Mouse (Mus musculus): Measurements from ENCODE around the gene Tagln2.

Gene Tagln2

GRCm38 (mm10) chr1:172499765-172500441 lies at the start of gene Tagln2:
Tagln2 (plus strand) TSS chr1:172500047.
- peak; percentile 77 to 82 for DNase-seq (ENCODE audit: low spot score in 2 of 2)

- no peak for DNase-seq (ENCODE audit: low spot score in 2 of 2)
Measured at GRCm38 (mm10) chr1:172450226-172450625, 49.6 kb upstream of the Tagln2 start.

- DNase-seq (ENCODE audit: low spot score in 2 of 2), result no peak
Measured at GRCm38 (mm10) chr1:172450848-172451470, 48.9 kb upstream of the Tagln2 start.

- DNase-seq (ENCODE audit: low spot score in 2 of 2), result no peak
Measured at GRCm38 (mm10) chr1:172452911-172453310, 46.9 kb upstream of the Tagln2 start.

GRCm38 (mm10) chr1:172453810-172454209 lies 46.0 kb upstream of the Tagln2 start:
- DNase-seq (ENCODE audit: low spot score in 2 of 2), result no peak

GRCm38 (mm10) chr1:172455416-172455815 lies 44.4 kb upstream of the Tagln2 start:
- peak; percentile 48 to 52 for DNase-seq (ENCODE audit: low spot score in 2 of 2)

GRCm38 (mm10) chr1:172456001-172456677 lies 43.7 kb upstream of the Tagln2 start:
- peak; percentile 26 to 29 for DNase-seq (ENCODE audit: low spot score in 2 of 2)

- no peak for DNase-seq (ENCODE audit: low spot score in 2 of 2)
Measured at GRCm38 (mm10) chr1:172457196-172457595, 42.7 kb upstream of the Tagln2 start.

- no peak for DNase-seq (ENCODE audit: low spot score in 2 of 2)
Measured at GRCm38 (mm10) chr1:172458041-172458440, 41.8 kb upstream of the Tagln2 start.

GRCm38 (mm10) chr1:172461602-172462001 lies 38.2 kb upstream of the Tagln2 start:
- no peak for DNase-seq (ENCODE audit: low spot score in 2 of 2)

- DNase-seq (ENCODE audit: low spot score in 2 of 2), result no peak
Measured at GRCm38 (mm10) chr1:172462534-172462933, 37.3 kb upstream of the Tagln2 start.

- DNase-seq (ENCODE audit: low spot score in 2 of 2), result no peak
Measured at GRCm38 (mm10) chr1:172463387-172464333, 36.2 kb upstream of the Tagln2 start.

- DNase-seq (ENCODE audit: low spot score in 2 of 2), result no peak
Measured at GRCm38 (mm10) chr1:172468301-172468877, 31.5 kb upstream of the Tagln2 start.

- no peak for DNase-seq (ENCODE audit: low spot score in 2 of 2)
Measured at GRCm38 (mm10) chr1:172469373-172469772, 30.5 kb upstream of the Tagln2 start.

GRCm38 (mm10) chr1:172469810-172470448 lies 29.9 kb upstream of the Tagln2 start:
- DNase-seq (ENCODE audit: low spot score in 2 of 2), result no peak

GRCm38 (mm10) chr1:172472909-172473308 lies 26.9 kb upstream of the Tagln2 start:
- no peak for DNase-seq (ENCODE audit: low spot score in 2 of 2)

GRCm38 (mm10) chr1:172474196-172474595 lies 25.7 kb upstream of the Tagln2 start:
- no peak for DNase-seq (ENCODE audit: low spot score in 2 of 2)

- DNase-seq (ENCODE audit: low spot score in 2 of 2), result peak; percentile 66 to 71
Measured at GRCm38 (mm10) chr1:172475054-172475741, 24.6 kb upstream of the Tagln2 start, which contains the start of gene Slamf9. Slamf9 (plus strand) TSS chr1:172475358.

GRCm38 (mm10) chr1:172478020-172478419 lies 21.8 kb upstream of the Tagln2 start:
- DNase-seq (ENCODE audit: low spot score in 2 of 2), result no peak

- no peak for DNase-seq (ENCODE audit: low spot score in 2 of 2)
Measured at GRCm38 (mm10) chr1:172480376-172480775, 19.5 kb upstream of the Tagln2 start.

Measured in spleen, postnatal 36 days (tissue).